Mouse (Mus musculus) T-cell, adult 66 days (primary cell): ENCODE results near the gene Klri2. TPM values are rescaled to one million over a fixed set of nuclear protein-coding genes. Genes with fewer than 3 reads are reported as not detected.

ENCODE experiments used
- total RNA-seq, 2 experiments: library from RNA; stranded (reverse); gene quantifications; 3 replicates in 1 of 2; 4 replicates in 1 of 2; pipeline ENCODE4 v1.2.4; 2023

Klri2 gene
- 1 to 10 TPM in 1 of 2 experiments, under 1 TPM in 1; 0.59 to 1.5 TPM for total RNA-seq

DNA sequence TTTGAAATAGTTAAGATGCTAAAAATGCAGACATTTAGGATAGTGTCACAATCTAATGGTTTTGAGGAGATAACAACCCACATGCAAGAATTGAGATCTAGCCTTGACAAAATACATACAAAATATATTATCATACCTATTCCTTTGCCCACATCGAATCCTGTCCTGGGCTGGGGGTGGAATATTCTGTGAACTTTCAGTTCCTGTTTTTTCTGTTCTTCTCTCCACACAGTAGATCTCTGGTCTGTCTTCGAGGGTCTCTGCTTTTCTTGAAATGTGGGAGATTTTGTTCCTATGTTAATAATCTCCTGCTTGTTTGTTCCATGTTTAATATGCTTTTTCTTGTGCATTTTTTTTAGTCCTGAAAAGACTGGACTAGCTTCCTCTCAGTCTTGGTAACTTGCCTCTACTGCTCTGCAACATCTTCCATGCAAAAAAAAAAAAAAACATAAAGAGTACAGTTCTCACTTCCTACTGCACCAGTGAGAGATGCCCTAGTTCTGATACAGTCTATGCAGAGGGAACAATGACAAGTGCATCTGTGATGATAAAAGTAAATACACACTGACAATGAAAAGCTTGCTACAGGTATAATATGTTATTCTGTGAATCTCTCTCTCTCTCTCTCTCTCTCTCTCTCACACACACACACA, at the start of gene Klri2:
TSS of gene Klri2 (minus strand) at position 416 of the 653 bp plus-strand sequence.

DNA sequence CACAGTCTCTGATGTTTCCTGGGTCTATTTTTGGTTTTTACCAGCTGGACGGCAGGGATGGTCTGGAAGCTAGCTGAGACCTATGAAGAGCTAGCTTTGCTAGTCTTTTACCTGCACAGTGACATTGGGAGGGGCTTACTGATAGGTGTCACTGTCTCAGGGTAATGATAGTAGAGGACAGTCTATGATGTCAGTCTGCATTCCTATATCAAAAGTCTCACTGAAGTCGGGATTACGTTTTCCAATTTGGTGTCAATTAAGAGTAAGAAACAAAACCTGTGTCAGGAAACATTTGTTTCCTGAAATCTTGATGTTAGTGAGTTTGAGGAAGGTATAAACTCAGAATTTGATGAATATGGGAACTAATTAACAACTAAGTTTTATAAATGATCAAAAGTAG, 43.9 kb upstream of the Klri2 start, which contains the start of gene Gm156:
TSS of gene Gm156 (minus strand) at position 101 of the 400 bp plus-strand sequence.

DNA sequence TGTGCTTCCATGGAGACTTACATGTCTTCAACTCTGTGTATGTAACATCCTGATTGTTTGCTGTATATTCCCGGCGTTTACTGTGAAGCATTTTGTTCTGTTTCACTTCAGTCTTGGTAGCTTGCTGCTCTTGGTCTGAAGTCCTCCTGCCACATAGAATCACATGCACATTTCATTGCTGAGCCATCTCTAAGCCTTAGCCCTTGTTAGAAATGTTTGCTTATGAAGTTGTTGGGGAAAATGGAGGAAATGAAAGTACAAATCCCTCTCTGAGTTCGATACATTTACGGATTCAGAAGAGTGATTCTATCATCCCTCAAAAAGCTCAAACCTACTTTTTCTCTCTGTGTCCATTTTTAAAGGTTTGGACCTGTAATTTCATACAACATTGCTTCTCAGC, 23.3 kb downstream of the Klri2 start, which contains the start of gene Klri1:
TSS of gene Klri1 (minus strand) at position 101 of the 400 bp plus-strand sequence.

Other genes starting within 250 kb of the Klri2 start
- gene Olr1, start 233.3 kb downstream of the Klri2 start, total RNA-seq: not detected
- not detected for gene Tmem52b, start 227.9 kb downstream of the Klri2 start, total RNA-seq
- gene Gabarapl1, start 207.3 kb downstream of the Klri2 start, total RNA-seq: 10 to 100 TPM; 11.3 to 13.9 TPM
- 10 to 100 TPM in 1 of 2 experiments, 1 to 10 TPM in 1; 6.9 to 11.7 TPM for gene Klre1, start 162.6 kb downstream of the Klri2 start, total RNA-seq
- gene Klrd1, start 148.7 kb downstream of the Klri2 start, total RNA-seq: 100 to 1,000 TPM; 149 to 163 TPM
- gene Klrk1, start 116.6 kb downstream of the Klri2 start, total RNA-seq: 10 to 100 TPM; 10.7 to 20.5 TPM
- gene Klrc3, start 97.1 kb downstream of the Klri2 start, total RNA-seq: 1 to 10 TPM; 1.3 to 2.2 TPM
- gene Klrc2, start 79.8 kb downstream of the Klri2 start, total RNA-seq: 1 to 10 TPM; 3.3 to 5.8 TPM
- gene Klrc1, start 61.5 kb downstream of the Klri2 start, total RNA-seq: 10 to 100 TPM in 1 of 2 experiments, 1 to 10 TPM in 1; 9.2 to 13.7 TPM
- gene Klri1, start 23.4 kb downstream of the Klri2 start, total RNA-seq: 1 to 10 TPM in 1 of 2 experiments, under 1 TPM in 1; 0.71 to 3.6 TPM
- not detected for gene Gm156, start 43.8 kb upstream of the Klri2 start, total RNA-seq
- not detected for gene Gm17631, start 122.2 kb upstream of the Klri2 start, total RNA-seq
- 1 to 10 TPM in 1 of 2 experiments, under 1 TPM in 1; 0.83 to 1.3 TPM for gene Klra17, start 136.2 kb upstream of the Klri2 start, total RNA-seq
- gene Klra5, start 177.2 kb upstream of the Klri2 start, total RNA-seq: not detected